Mouse (Mus musculus) CH12F3 (cell line): ENCODE data around the gene Gm3149.
"Not testable (repeated sequence)": the region's sequence is repeated elsewhere in the genome, so short reads cannot be mapped to it uniquely, and the experiment has no call there.

Experiments
- in situ Hi-C: fragments of 300-500 bp; cut with MboI; formaldehyde crosslinking; loops from 2 replicates; pipeline ENCODE4 v1.14.3; 2020; ENCODE audit warnings: low sequenced_read_pairs

The Gm3149 gene

GRCm38 (mm10) chr14:4316983-4317382 lies at the start of gene Gm3149:
Gm3149 (plus strand) TSS chr14:4317283.
- in situ Hi-C loops, result not testable (repeated sequence)

- in situ Hi-C loops, result not testable (repeated sequence)
Observed at GRCm38 (mm10) chr14:4269238-4269950, 47.7 kb upstream of the Gm3149 start.

- in situ Hi-C loops, result not testable (repeated sequence)
Observed at GRCm38 (mm10) chr14:4279828-4280227, 37.3 kb upstream of the Gm3149 start.

GRCm38 (mm10) chr14:4334476-4335080 lies 17.5 kb downstream of the Gm3149 start, which contains the start of gene 2610042L04Rik:
2610042L04Rik (plus strand) TSS chr14:4334763.
- in situ Hi-C loops, result not testable (repeated sequence)

GRCm38 (mm10) chr14:4335506-4335905 lies 18.4 kb downstream of the Gm3149 start:
- in situ Hi-C loops, result not testable (repeated sequence)

GRCm38 (mm10) chr14:4368991-4369390 lies 51.9 kb downstream of the Gm3149 start:
- in situ Hi-C loops, result not testable (repeated sequence)

- in situ Hi-C loops, result not testable (repeated sequence)
Observed at GRCm38 (mm10) chr14:4369691-4370090, 52.6 kb downstream of the Gm3149 start.
